Mouse (Mus musculus) CH12.LX (cell line): Measurements from ENCODE around the gene Gpr19. TPM values are rescaled to one million over a fixed set of nuclear protein-coding genes. Genes with fewer than 3 reads are reported as not detected.

Experiments used
- DNase-seq: peaks from one replicate; pipeline ENCODE4 v3.0.0-alpha.2; 2013; ENCODE audit errors: extremely low read depth
- H3K27ac ChIP-seq: 2 replicates; pipeline ENCODE4 v1.5.1; 2012; ENCODE audit warnings: low read depth, mild to moderate bottlenecking, control low read depth, moderate library complexity; ENCODE audit not compliant: insufficient read depth
- H3K27me3 ChIP-seq: replicated peaks from 2 replicates; pipeline ENCODE3; 2012; ENCODE audit warnings: inconsistent platforms
- H3K36me3 ChIP-seq, 2 experiments: replicated peaks in 1 of 2; 2 replicates each; pipeline versions ENCODE3 to v1.6.1; 2012; ENCODE audit warnings: inconsistent platforms in 1 of 2, low read length in 1 of 2, mild to moderate bottlenecking in 1 of 2, mixed read lengths in 1 of 2, moderate library complexity in 1 of 2; ENCODE audit not compliant: control insufficient read depth in 1 of 2, insufficient read depth in 1 of 2
- H3K4me1 ChIP-seq, 2 experiments: 2 replicates each; pipeline ENCODE4 v1.6.1; 2012; ENCODE audit warnings: inconsistent platforms in 1 of 2, moderate library complexity in 1 of 2; ENCODE audit not compliant: insufficient read depth in 2 of 2, control insufficient read depth in 1 of 2
- H3K4me2 ChIP-seq: 2 replicates; pipeline ENCODE4 v1.6.1; 2012; ENCODE audit warnings: low read depth, mild to moderate bottlenecking, control low read depth; ENCODE audit not compliant: poor library complexity, insufficient read depth, severe bottlenecking
- H3K4me3 ChIP-seq, 3 experiments: fragments of 150-350 bp in 1 of 3; sonication (generic) in 1 of 3; replicated peaks in 1 of 3; 2 replicates each; pipeline versions ENCODE3 to v1.5.1; 2011 to 2012; ENCODE audit warnings: low read depth in 2 of 3, low read length in 2 of 3, mild to moderate bottlenecking in 2 of 3, moderate library complexity in 2 of 3, control low read depth in 1 of 3, improper control_type of control experiment in 1 of 3, inconsistent platforms in 1 of 3, mixed read lengths in 1 of 3; ENCODE audit not compliant: poor library complexity in 1 of 3
- H3K79me2 ChIP-seq: replicated peaks from 2 replicates; pipeline ENCODE4 v1.6.1; 2012; ENCODE audit warnings: mild to moderate bottlenecking, moderate library complexity; ENCODE audit not compliant: control insufficient read depth, poor library complexity, insufficient read depth, severe bottlenecking; ENCODE audit errors: extremely low read depth
- H3K9ac ChIP-seq: 2 replicates; pipeline ENCODE4 v1.6.1; 2012; ENCODE audit warnings: low read depth, mild to moderate bottlenecking, control low read depth, moderate library complexity; ENCODE audit not compliant: insufficient read depth
- H3K9me3 ChIP-seq: replicated peaks from 2 replicates; pipeline ENCODE3; 2012; ENCODE audit warnings: low read length, inconsistent platforms, mixed read lengths
- CHD1 ChIP-seq: IDR thresholded peaks from 2 replicates; pipeline ENCODE4 v1.6.1; 2012; ENCODE audit warnings: low read depth, low read length, improper control_type of control experiment, inconsistent platforms
- CHD2 ChIP-seq: IDR thresholded peaks from 2 replicates; pipeline ENCODE4 v1.6.1; 2011; ENCODE audit warnings: low read length, improper control_type of control experiment
- E2F4 ChIP-seq: IDR thresholded peaks from 2 replicates; pipeline ENCODE4 v1.6.1; 2011; ENCODE audit warnings: low read depth, low read length, improper control_type of control experiment; ENCODE audit not compliant: insufficient replicate concordance
- ELF1 ChIP-seq: IDR thresholded peaks from 2 replicates; pipeline ENCODE4 v1.6.1; 2014; ENCODE audit warnings: low read depth, mild to moderate bottlenecking, inconsistent platforms, low read length, improper control_type of control experiment
- EP300 ChIP-seq: IDR thresholded peaks from 2 replicates; pipeline ENCODE4 v1.6.1; 2011; ENCODE audit warnings: low read length, improper control_type of control experiment
- ETS1 ChIP-seq: conservative IDR thresholded peaks from 2 replicates; pipeline ENCODE4 v1.6.1; 2012; ENCODE audit warnings: low read depth, mild to moderate bottlenecking, inconsistent platforms, low read length, improper control_type of control experiment, moderate library complexity
- HCFC1 ChIP-seq: IDR thresholded peaks from 2 replicates; pipeline ENCODE4 v1.6.1; 2012; ENCODE audit warnings: low read depth, mild to moderate bottlenecking, inconsistent platforms, low read length, improper control_type of control experiment
- IRF4 ChIP-seq: IDR thresholded peaks from 2 replicates; pipeline ENCODE4 v1.6.1; 2014; ENCODE audit warnings: low read depth, mild to moderate bottlenecking, inconsistent platforms, low read length, improper control_type of control experiment
- JUND ChIP-seq: conservative IDR thresholded peaks from 2 replicates; pipeline ENCODE4 v1.6.1; 2011; ENCODE audit warnings: low read depth, low read length, improper control_type of control experiment
- KAT2A ChIP-seq: IDR thresholded peaks from 2 replicates; pipeline ENCODE4 v1.6.1; 2012; ENCODE audit warnings: low read length, improper control_type of control experiment, inconsistent platforms; ENCODE audit not compliant: insufficient replicate concordance
- MAFK ChIP-seq: IDR thresholded peaks from 2 replicates; pipeline ENCODE4 v1.6.1; 2011; ENCODE audit warnings: low read length, improper control_type of control experiment; ENCODE audit not compliant: insufficient replicate concordance
- MAX ChIP-seq: IDR thresholded peaks from 2 replicates; pipeline ENCODE4 v1.6.1; 2011; ENCODE audit warnings: low read length, improper control_type of control experiment
- MEF2A ChIP-seq: IDR thresholded peaks from 2 replicates; pipeline ENCODE4 v1.6.1; 2014; ENCODE audit warnings: low read depth, mild to moderate bottlenecking, inconsistent platforms, low read length, improper control_type of control experiment, borderline replicate concordance
- MXI1 ChIP-seq: IDR thresholded peaks from 2 replicates; pipeline ENCODE4 v1.6.1; 2011; ENCODE audit warnings: mild to moderate bottlenecking, low read depth, low read length, improper control_type of control experiment
- MYC ChIP-seq: IDR thresholded peaks from 2 replicates; pipeline ENCODE4 v1.6.1; 2011; ENCODE audit warnings: low read depth, mild to moderate bottlenecking, improper control_type of control experiment, low read length
- PAX5 ChIP-seq: IDR thresholded peaks from 2 replicates; pipeline ENCODE4 v1.6.1; 2012; ENCODE audit warnings: low read length, inconsistent platforms, mixed read lengths
- POLR2A ChIP-seq: IDR thresholded peaks from 2 replicates; pipeline ENCODE4 v1.6.1; 2011; ENCODE audit warnings: low read depth, mild to moderate bottlenecking, improper control_type of control experiment, low read length
- RCOR1 ChIP-seq: conservative IDR thresholded peaks from 2 replicates; pipeline ENCODE4 v1.6.1; 2012; ENCODE audit warnings: low read depth, mild to moderate bottlenecking, inconsistent platforms, low read length, improper control_type of control experiment
- SIN3A ChIP-seq: IDR thresholded peaks from 2 replicates; pipeline ENCODE4 v1.6.1; 2012; ENCODE audit warnings: low read length, improper control_type of control experiment, inconsistent platforms
- TBP ChIP-seq: conservative IDR thresholded peaks from 2 replicates; pipeline ENCODE4 v1.6.1; 2011; ENCODE audit warnings: low read depth, low read length, improper control_type of control experiment
- UBTF ChIP-seq: IDR thresholded peaks from 2 replicates; pipeline ENCODE4 v1.6.1; 2012; ENCODE audit warnings: low read depth, mild to moderate bottlenecking, inconsistent platforms, low read length, improper control_type of control experiment, moderate library complexity
- USF1 ChIP-seq: IDR thresholded peaks from 2 replicates; pipeline ENCODE4 v1.6.1; 2014; ENCODE audit warnings: low read depth, mild to moderate bottlenecking, inconsistent platforms, low read length, improper control_type of control experiment
- ZC3H11A ChIP-seq: IDR thresholded peaks from 2 replicates; pipeline ENCODE4 v1.6.1; 2012; ENCODE audit warnings: low read depth, mild to moderate bottlenecking, inconsistent platforms, low read length, improper control_type of control experiment
- ZMIZ1 ChIP-seq: IDR thresholded peaks from 2 replicates; pipeline ENCODE4 v1.6.1; 2012; ENCODE audit warnings: low read depth, mild to moderate bottlenecking, inconsistent platforms, low read length, improper control_type of control experiment
- ZNF384 ChIP-seq: IDR thresholded peaks from 2 replicates; pipeline ENCODE4 v1.6.1; 2012; ENCODE audit warnings: low read depth, low read length, improper control_type of control experiment, inconsistent platforms
- dilution Hi-C: fragments of 300-500 bp; cut with MboI; formaldehyde crosslinking; loops from 2 replicates; pipeline ENCODE4 v1.14.3; 2020; ENCODE audit warnings: low sequenced_read_pairs; ENCODE audit not compliant: extremely low pct_unique_long_range_greater_than_20kb, extremely low pct_ligation_motif_present
- in situ Hi-C: fragments of 300-500 bp; cut with MboI; formaldehyde crosslinking; loops from 3 replicates; pipeline ENCODE4 v1.14.3; 2019; ENCODE audit warnings: low sequenced_read_pairs, low pct_ligation_motif_present, low pct_unique_long_range_greater_than_20kb, mixed read lengths
- polyA plus RNA-seq: library from polyadenylated mRNA; unstranded; fragments of >175 nt; gene quantifications from 2 replicates; pipeline ENCODE4 v1.2.1, GENCODE M21; 2012; ENCODE audit warnings: low read depth; ENCODE audit not compliant: insufficient read length
- total RNA-seq, 2 experiments: library from RNA; depleted of rRNA; stranded (reverse); fragments of 300-350 nt in 1 of 2; fragments of >200 nt in 1 of 2; gene quantifications; 2 replicates each; pipeline ENCODE4 v1.2.3; 2012 to 2014

Gene Gpr19
- total and polyA plus RNA-seq, 3 experiments = 4.8 to 7.5 (median 5.2) TPM

DNA sequence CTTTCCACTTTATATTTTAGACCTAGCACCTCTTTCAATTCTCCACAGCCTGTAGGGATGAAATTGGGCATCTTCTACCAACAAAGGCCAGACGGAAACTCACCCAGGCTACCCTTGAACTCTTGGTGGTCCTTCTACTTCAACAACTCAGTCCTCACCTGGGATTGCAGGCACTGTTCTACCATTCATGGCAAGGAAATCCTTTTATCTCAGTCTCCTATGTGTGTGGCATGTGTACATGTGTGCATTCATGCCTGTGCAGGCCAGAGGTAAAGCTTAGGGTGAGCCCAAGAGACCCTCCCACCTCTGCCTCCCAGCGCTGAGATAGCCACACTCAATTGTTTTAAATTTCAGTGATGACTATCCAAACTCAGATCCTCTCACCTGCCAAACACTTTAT lies 12.9 kb downstream of the Gpr19 start:
- H3K9ac ChIP-seq = no peak overlapping the region
- dilution Hi-C loops = no loop called here
- no peaks in the 10 kb centered on the region for H3K9me3 ChIP-seq
- H3K36me3 ChIP-seq = peaks cover 6 to 14% of the 10 kb centered on the region in 2 experiments
- H3K27me3 ChIP-seq = no peaks in the 10 kb centered on the region
- TF ChIP-seq UBTF (no peak), USF1 (no peak), TBP (no peak), ZNF384 (no peak), HCFC1 (no peak), CHD1 (no peak), JUND (no peak), EP300 (no peak), PAX5 (no peak), E2F4 (no peak), CHD2 (no peak), IRF4 (no peak)
- H3K27ac ChIP-seq = no peak overlapping the region
- in situ Hi-C loops = no loop called here
- H3K4me1 ChIP-seq = peaks cover 0 to 5% of the 10 kb centered on the region in 2 experiments; a peak in 1 of 4 replicates
- no peaks in the 10 kb centered on the region for H3K79me2 ChIP-seq
- no peak overlapping the region for H3K4me3 ChIP-seq
- no peak for DNase-seq
- no peak overlapping the region for H3K4me2 ChIP-seq

DNA sequence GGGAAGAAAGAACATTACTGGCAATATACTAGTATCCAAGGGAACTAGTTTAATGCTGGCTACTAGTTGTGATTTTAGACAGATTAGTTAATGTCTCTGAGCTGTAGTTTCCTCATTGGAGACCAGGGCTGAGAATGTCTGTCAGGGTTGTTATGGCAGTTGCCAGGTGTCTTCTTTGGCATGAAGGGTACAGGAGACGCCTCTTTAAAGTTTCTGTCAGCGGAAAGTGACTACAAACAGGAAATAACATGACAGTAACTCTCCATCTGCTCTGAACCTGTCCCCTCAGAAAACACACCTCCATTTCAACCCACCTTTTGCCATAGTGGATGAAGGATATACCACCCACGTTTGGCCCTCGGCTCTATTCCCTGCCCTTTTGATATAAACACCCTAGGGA lies 14.7 kb downstream of the Gpr19 start:
- in situ Hi-C loops = no loop called here
- H3K36me3 ChIP-seq = peaks cover 6 to 14% of the 10 kb centered on the region in 2 experiments
- no peaks in the 10 kb centered on the region for H3K27me3 ChIP-seq
- H3K4me2 ChIP-seq = no peak overlapping the region
- no peak overlapping the region for H3K27ac ChIP-seq
- no peaks in the 10 kb centered on the region for H3K9me3 ChIP-seq
- H3K4me3 ChIP-seq = no peak overlapping the region
- DNase-seq = no peak
- H3K9ac ChIP-seq = no peak overlapping the region
- H3K4me1 ChIP-seq = peaks cover 0 to 3% of the 10 kb centered on the region in 2 experiments; a peak in 1 of 4 replicates
- no peaks in the 10 kb centered on the region for H3K79me2 ChIP-seq
- TF ChIP-seq UBTF (no peak), MAFK (no peak), SIN3A (no peak), ZNF384 (no peak), KAT2A (no peak), MEF2A (no peak), POLR2A (no peak), ELF1 (no peak), JUND (no peak), ZC3H11A (no peak), CHD2 (no peak), MAX (no peak), USF1 (no peak), RCOR1 (no peak), MYC (no peak), ETS1 (no peak), MXI1 (no peak), E2F4 (no peak), IRF4 (no peak), ZMIZ1 (no peak)
- dilution Hi-C loops = no loop called here
